Mouse (Mus musculus): ENCODE measurements around the gene Adcy3.

Gene Adcy3

GRCm38 (mm10) chr12:4132941-4133846 is at the start of gene Adcy3:
TSS of gene Adcy3 (plus strand) at chr12:4133103.
- DNase-seq (ENCODE audit: low read depth in 2 of 2, low spot score in 2 of 2): peak; percentile 88 to 89

- no peak for DNase-seq (ENCODE audit: low read depth in 2 of 2, low spot score in 2 of 2)
Observed at GRCm38 (mm10) chr12:4083441-4083840, 49.5 kb upstream of the Adcy3 start.

GRCm38 (mm10) chr12:4107383-4107782 is 25.5 kb upstream of the Adcy3 start:
- peak; percentile 5 to 18 for DNase-seq (ENCODE audit: low read depth in 2 of 2, low spot score in 2 of 2)

GRCm38 (mm10) chr12:4116132-4116531 is 16.8 kb upstream of the Adcy3 start:
- DNase-seq (ENCODE audit: low read depth in 2 of 2, low spot score in 2 of 2): no peak

- DNase-seq (ENCODE audit: low read depth in 2 of 2, low spot score in 2 of 2): no peak
Observed at GRCm38 (mm10) chr12:4117136-4117535, 15.8 kb upstream of the Adcy3 start.

- DNase-seq (ENCODE audit: low read depth in 2 of 2, low spot score in 2 of 2): no peak
Observed at GRCm38 (mm10) chr12:4117579-4117978, 15.3 kb upstream of the Adcy3 start.

- DNase-seq (ENCODE audit: low read depth in 2 of 2, low spot score in 2 of 2): no peak
Observed at GRCm38 (mm10) chr12:4127346-4127745, 5.6 kb upstream of the Adcy3 start.

- no peak for DNase-seq (ENCODE audit: low read depth in 2 of 2, low spot score in 2 of 2)
Observed at GRCm38 (mm10) chr12:4133847-4134212, 927 bp downstream of the Adcy3 start.

GRCm38 (mm10) chr12:4143179-4143578 is 10.3 kb downstream of the Adcy3 start:
- DNase-seq (ENCODE audit: low read depth in 2 of 2, low spot score in 2 of 2): no peak

- DNase-seq (ENCODE audit: low read depth in 2 of 2, low spot score in 2 of 2): no peak
Observed at GRCm38 (mm10) chr12:4150936-4151335, 18.0 kb downstream of the Adcy3 start.

- no peak for DNase-seq (ENCODE audit: low read depth in 2 of 2, low spot score in 2 of 2)
Observed at GRCm38 (mm10) chr12:4151969-4152368, 19.1 kb downstream of the Adcy3 start.

- no peak for DNase-seq (ENCODE audit: low read depth in 2 of 2, low spot score in 2 of 2)
Observed at GRCm38 (mm10) chr12:4157466-4157865, 24.6 kb downstream of the Adcy3 start.

GRCm38 (mm10) chr12:4158179-4158578 is 25.3 kb downstream of the Adcy3 start:
- no peak for DNase-seq (ENCODE audit: low read depth in 2 of 2, low spot score in 2 of 2)

- DNase-seq (ENCODE audit: low read depth in 2 of 2, low spot score in 2 of 2): no peak
Observed at GRCm38 (mm10) chr12:4158868-4159632, 26.1 kb downstream of the Adcy3 start.

- no peak for DNase-seq (ENCODE audit: low read depth in 2 of 2, low spot score in 2 of 2)
Observed at GRCm38 (mm10) chr12:4160322-4160721, 27.4 kb downstream of the Adcy3 start.

GRCm38 (mm10) chr12:4162886-4163285 is 30.0 kb downstream of the Adcy3 start:
- DNase-seq (ENCODE audit: low read depth in 2 of 2, low spot score in 2 of 2): no peak

- no peak for DNase-seq (ENCODE audit: low read depth in 2 of 2, low spot score in 2 of 2)
Observed at GRCm38 (mm10) chr12:4166970-4167369, 34.1 kb downstream of the Adcy3 start.

GRCm38 (mm10) chr12:4169058-4169457 is 36.2 kb downstream of the Adcy3 start:
- DNase-seq (ENCODE audit: low read depth in 2 of 2, low spot score in 2 of 2): no peak

GRCm38 (mm10) chr12:4169622-4170021 is 36.7 kb downstream of the Adcy3 start:
- DNase-seq (ENCODE audit: low read depth in 2 of 2, low spot score in 2 of 2): no peak

- no peak for DNase-seq (ENCODE audit: low read depth in 2 of 2, low spot score in 2 of 2)
Observed at GRCm38 (mm10) chr12:4173108-4173790, 40.3 kb downstream of the Adcy3 start.

- DNase-seq (ENCODE audit: low read depth in 2 of 2, low spot score in 2 of 2): no peak
Observed at GRCm38 (mm10) chr12:4178839-4179238, 45.9 kb downstream of the Adcy3 start.
